Mouse (Mus musculus): Measurements from ENCODE around the gene Six3.

Six3 gene

GRCm38 (mm10) chr17:85624051-85624420, 10.6 kb downstream of the Six3 start:
- DNase-seq (ENCODE audit: extremely low read depth, low read depth) = no peak

DNA sequence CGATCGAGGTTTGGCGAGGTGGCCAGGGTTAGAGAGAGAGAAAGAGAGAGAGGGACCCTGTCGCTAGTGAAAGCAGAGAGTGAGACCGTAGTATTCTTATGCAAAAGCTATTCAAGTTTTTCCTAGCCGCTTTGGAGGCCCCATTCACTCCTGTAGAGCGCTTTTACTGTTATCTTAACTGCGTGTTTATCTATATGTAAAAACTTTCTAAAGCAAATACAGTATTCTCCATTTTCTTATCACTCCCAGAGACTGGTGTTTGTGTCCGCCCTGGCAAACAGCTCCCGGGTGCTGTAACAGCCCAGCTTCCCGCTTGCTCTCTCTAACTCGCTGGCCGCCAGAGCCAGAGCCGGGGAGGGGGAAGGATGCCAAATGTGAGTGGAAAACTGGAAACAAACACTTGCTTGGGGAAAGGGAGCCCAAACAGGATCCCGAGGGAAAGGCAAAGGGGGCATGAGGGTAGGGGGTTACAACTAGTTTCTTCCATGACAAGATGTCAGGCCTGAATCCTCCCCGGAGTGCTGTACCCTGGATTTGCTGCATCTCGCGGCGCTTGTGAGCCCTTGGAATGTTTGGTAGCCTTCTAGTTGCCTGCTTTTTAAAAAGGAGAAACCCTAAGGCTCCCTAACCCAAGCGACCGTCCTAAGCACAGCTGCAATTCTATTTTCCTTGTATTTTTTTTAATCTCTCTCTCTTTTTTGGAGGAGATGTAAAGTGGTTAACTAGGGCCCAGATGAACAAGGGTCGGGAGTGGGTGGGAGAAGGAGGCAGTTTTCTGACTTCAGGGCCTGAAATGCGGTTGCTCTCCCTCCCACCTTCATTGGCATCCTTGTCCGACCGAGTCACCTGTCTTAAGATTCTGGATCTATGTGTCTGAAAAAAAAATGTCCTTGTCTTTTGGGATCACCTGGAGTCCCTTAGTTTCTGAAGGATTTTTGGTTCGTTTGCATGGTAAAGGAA, 11.9 kb downstream of the Six3 start:
- DNase-seq (ENCODE audit: extremely low read depth, low read depth) = no peak

DNA sequence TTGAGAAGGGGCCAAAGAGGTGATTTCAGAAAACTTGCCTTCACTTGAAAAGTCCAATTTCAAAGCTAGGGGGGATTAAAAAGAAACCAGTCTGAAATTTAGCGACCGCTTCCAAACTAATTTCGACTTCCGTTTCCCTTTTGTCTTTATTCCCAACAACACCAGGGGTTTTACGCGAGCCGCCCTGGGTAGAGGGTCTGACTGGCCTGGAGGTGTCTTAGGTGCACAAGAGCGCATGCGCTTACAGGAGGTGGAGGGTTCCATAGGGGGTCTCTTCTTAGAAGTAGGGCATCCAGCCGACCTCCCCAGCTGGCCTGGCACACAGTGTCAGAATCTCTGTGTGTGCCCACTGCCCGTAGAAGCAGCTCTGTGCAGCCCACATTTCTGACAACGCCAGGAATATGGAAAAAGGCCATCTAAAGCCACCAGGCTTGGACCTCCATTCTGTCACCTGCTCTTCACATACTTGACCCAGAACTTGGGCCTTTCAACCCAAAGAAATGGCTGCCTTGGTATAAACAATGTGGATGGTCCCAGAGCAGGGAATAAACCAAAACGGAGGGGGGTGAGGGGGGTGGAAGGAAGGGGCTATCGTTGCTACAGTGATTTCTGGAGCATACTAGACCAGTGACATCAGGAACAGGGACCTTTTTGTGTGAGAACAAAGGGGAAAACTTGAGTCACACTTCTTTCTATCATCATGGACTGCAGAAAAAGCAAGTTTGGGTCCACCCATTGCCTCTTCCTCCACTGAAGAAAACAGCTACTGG, 12.9 kb downstream of the Six3 start:
- no peak for DNase-seq (ENCODE audit: extremely low read depth, low read depth)

DNA sequence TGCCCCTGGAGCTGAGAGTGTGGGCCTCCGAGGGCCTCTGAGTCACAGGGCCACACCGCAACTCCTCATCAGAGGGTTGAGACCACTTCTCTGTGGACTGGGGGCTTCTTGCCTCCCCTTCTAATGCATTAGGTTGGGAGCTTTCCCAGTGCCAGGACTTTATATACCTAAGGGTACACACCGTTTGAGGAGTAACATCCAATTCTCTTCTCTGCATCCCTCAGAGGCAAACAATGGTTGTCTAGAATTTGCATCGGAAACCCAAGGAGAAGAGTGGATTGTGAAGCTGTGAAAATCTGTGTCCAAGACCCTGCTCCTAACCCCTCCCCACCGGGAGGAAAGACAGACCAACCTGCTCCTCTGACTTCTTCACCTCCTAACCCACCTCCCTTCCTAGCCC, 14.3 kb downstream of the Six3 start:
- DNase-seq (ENCODE audit: extremely low read depth, low read depth) = no peak

DNA sequence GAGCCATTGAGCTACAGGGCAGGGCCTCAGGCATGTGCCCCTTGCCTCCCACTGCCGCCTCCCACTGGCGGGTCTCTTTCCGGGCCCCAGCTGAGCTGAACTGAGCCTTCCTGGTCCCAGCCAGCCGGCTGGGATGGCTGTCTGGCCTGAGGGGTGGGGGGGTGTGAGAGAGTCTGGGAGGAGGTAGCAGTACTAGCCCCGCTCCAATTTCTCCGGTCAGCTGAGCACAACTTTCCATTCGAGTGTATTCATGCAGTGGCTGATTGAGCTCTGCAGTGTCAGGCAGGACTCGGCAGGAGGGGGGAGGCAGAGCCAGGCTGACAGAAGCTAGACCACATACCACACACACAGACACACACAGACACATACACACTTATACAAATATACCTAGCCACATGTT, 15.4 kb downstream of the Six3 start:
- DNase-seq (ENCODE audit: extremely low read depth, low read depth) = no peak

DNA sequence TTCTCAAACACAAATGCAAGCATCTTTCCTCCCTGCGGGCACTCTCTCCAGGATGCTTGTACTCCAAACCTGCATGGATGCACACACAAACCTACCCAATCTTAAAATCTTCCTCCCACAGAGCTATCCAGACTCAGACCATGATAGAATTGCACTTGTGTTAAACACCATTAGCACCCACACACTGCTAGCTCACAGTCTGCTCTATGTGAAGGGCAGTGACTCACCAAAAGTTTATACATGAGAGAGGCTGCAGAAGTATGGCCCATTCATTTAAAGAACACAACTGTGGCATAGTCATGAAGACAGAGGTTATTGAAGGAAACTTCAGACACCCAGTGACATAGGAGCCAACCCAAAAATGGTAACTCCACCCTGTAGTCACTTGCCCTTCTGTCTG, 16.0 kb downstream of the Six3 start:
- DNase-seq (ENCODE audit: extremely low read depth, low read depth) = no peak

DNA sequence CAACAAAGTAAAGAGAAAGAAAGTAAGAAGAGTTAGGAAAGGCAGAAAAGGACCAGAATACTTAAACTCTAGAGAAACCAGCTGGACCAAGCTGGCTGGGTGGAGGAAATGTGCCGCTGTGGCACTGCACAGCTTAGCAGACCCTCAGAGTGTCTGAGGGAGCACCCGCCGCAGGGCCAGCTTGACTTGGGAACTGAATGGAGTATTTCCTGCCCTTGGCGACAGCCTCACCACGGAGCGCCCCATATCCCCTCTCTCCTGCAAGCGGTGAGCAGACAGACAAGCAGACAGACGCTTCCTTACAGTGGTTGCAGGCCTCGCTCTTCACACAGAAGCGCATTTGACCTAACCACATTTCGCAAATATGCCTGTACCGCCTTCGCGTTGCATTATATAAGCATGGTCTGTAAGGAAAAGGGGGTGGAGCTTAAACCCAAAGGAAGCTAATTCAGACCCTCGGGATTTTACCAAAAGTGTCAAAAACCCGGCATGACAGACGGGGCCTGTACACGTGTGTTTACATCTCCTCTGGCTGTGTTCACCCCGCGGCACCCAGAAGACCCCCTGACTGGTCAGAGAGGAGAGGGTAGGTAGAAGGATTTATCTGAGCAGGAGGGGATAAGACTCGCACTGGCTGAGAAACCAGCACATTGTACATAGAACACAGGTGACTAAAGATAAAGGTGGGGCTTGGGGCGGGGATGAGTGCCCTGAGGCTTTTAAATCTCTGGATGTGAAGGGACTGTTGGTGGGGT, 17.1 kb downstream of the Six3 start:
- DNase-seq (ENCODE audit: extremely low read depth, low read depth) = no peak

DNA sequence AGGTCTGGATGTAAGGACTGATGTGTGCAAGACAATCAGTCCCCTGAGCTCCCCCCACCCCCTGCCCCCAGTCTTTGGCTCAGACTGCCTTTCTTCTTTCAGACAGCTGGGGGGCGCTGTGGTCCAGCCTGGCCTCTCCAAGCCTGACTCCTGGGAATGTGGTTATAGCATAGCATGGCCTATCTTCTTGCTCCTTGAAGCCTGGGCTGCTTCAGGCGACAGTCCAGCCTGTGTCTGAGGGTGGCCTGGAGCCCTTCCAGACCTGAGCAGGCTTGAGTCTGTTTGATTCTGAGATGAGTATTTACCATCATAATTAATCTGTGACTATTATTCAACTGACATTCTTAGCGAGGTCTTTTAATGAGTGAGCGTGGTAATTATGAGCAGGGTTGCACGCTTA, 17.7 kb downstream of the Six3 start:
- no peak for DNase-seq (ENCODE audit: extremely low read depth, low read depth)

DNA sequence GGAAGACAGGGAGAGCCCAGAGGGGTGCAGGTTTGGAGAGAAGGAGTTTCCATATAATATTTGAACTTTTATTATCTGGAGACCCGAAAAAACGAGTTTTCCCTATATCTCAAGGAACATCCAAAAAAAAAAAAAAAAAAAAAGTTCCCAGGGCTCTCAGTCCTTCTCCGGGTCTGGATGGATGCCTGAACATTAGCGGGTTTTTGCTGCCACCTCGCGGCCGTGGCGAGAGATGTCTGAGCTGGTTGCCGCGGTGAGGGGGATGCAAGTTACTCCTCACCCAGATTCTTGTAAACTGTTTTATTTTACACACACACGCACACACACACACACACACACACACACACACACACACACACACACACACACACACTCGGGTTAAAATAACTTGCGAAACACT, 20.2 kb downstream of the Six3 start:
- peak; percentile 10 for DNase-seq (ENCODE audit: extremely low read depth, low read depth)

DNA sequence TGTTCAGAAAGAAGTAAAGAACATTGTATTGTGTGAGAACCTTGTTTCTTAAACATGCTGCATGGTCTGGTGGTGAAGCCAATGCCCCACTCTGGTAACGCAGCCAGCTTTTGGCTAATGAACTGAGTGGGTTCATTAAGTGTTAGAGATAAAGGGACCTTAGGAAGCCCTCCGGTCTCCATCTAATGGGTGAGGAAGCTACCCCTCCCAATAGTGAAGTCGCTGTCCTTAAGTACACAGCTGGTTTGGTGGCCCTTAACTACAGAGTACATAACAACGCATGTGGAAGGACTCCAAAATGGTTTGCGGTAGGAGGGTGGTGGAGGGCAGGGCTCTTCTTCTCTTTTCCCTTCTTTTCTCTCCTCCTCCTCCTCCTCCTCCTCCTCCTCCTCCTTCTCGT, 24.5 kb downstream of the Six3 start:
- no peak for DNase-seq (ENCODE audit: extremely low read depth, low read depth)

DNA sequence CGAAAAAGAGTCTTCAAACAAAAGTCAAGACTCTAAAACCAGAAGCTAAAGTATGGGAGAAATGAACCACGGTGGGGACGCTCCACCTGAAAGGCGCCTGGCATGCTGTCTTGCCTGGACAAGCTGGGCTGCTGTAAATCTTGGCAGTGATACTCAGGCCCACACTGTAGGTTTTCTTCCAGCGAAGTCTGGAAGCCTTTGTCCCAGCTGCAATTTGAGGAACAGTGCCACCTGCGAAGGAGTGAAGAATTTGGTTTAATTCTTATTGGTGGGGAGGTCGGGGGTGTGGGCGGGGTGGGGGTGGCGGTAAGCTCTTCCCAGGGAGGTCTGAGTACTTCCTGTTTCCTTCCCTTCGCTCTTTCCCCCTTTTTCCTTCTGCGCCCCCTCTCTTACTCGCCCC, 31.9 kb downstream of the Six3 start:
- DNase-seq (ENCODE audit: extremely low read depth, low read depth) = no peak

GRCm38 (mm10) chr17:85645718-85646665, 32.6 kb downstream of the Six3 start:
- DNase-seq (ENCODE audit: extremely low read depth, low read depth) = no peak

DNA sequence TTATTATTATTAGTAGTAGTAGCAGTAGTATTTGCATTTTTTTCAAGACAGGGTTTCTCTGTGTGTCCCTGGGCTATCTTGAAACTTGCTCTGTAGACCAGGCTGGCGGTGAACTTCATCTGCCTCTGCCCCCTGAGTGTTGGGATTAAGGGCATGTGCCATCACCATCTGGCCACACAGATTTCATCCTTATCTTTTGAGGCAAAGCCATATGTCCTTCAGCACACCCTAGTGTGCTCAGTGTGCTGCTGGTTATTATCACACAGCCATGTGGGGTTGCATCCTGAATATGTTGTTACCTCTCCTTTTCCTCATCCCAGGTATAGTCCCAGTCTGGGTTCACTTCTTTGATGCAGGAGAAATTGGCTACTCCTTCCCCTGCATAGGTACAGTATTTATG, 46.6 kb downstream of the Six3 start:
- DNase-seq (ENCODE audit: extremely low read depth, low read depth) = no peak

- no peak for DNase-seq (ENCODE audit: extremely low read depth, low read depth)
These were observed 48.1 kb downstream of the Six3 start for GRCm38 (mm10) chr17:85661521-85661920.

DNA sequence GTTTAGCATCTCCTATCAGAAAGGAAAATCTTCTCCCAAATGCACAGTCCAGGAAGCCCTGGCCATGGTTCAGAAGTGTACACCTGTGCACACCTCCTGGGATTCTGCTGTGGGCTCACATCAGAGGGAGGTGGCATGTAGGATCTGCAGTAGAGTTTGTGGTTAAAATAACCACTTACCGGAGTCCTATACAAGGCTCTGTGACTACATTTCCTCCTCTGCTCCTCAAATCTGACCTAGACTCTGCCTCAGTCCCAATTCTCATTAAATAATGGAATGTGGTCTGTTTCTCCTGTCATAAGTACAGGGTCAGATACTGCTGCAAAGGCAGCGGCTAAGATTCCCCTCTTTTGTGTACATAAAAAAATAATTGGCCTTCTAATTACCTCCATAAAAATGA, 50.8 kb downstream of the Six3 start:
- DNase-seq (ENCODE audit: extremely low read depth, low read depth) = no peak

DNA sequence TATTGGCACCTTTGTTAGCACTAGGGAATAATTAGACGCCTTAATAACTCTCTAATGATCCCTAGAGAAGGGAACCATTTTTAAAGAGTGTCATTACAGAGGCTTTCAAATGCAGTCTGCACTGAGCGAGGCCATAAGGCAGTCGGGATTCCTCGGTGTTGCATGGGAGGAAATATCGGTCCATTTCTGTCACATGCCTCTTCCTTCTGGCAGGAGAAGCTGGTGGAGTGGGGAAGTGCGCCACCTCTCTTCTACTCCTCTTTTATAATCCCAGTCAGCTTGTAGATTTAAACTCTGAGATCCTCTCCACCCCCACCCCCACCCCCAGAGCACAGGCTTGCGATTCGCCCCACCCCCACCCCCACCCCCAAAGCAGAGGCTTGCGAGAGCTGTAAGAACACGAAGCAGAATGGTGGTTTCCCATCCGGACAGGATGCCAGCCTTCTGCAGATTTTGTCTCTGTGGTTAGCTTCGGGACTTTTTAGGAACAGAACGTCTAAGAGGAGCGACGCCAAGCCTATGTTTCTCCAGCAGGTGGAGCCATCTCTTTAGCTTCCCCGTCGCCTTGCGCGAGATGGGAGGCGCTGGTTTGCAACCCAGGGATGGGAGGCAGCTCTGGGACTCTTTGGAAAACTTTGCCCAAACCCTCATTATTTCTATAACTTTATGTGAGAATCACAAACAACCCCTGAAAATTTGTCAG, 51.4 kb downstream of the Six3 start:
- peak; percentile 28 for DNase-seq (ENCODE audit: extremely low read depth, low read depth)

Measured in MEL-GATA-1-ER (cell line).